ENCODE assay signal across 10 mouse cellular contexts in the genomic region with DNA sequence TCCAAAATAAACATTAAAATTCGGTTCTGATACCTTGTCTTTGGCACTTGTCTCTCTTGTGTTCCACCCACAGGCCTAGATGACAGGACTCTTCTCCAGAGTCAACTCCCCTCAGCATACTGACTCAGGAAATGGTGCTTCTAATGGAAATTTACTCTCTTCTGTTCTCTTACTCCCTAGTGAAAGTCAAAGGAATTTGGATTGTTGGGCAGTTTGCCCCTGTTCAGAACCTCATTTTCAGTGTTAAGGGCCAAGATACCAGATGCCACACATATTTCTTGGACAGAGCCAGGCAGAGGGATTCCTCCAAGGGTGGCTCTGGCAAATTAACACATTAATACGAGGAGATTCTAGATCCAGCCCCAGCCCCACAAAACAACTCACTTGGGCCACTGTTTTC. TPM values are rescaled to one million over a fixed set of nuclear protein-coding genes. Genes with fewer than 3 reads are reported as not detected.
DNase-seq lines count a peak whose midpoint lies in the region; ATAC-seq lines count a peak whose summit lies in the region.
"Had no signal": no experiment of that assay in that cellular context is flagged by ENCODE, and none has a peak within 500 bp of the region (broad histone marks: within the 10 kb centered on the region; RNA-seq: fewer than 3 reads in every experiment).

No protein-coding gene starts in this region.

- 78% methylated on average over 2 of the region's 2 CpGs for WGBS in hindbrain, embryonic 16.5 days
- 77% methylated on average over 2 of the region's 2 CpGs for WGBS in hindbrain, embryonic 14.5 days
- 88% methylated on average over 2 of the region's 2 CpGs for whole genome bisulfite sequencing in forebrain, embryonic 13.5 days

- intact Hi-C loops in heart, postnatal 10 days (cut with DNase I), result no loop called here

- H3K27ac ChIP-seq in hindbrain, embryonic 16.5 days (ENCODE audit: low read depth, low read length), result no peak overlapping the region
- H3K27ac ChIP-seq in hindbrain, embryonic 14.5 days, result no peak overlapping the region
- no peak overlapping the region for H3K27ac ChIP-seq in forebrain, embryonic 13.5 days

- no peak overlapping the region for H3K9ac ChIP-seq in hindbrain, embryonic 16.5 days (ENCODE audit: low read depth, low read length)
- no peak overlapping the region for H3K9ac ChIP-seq in hindbrain, embryonic 14.5 days
- no peak overlapping the region for H3K9ac ChIP-seq in forebrain, embryonic 13.5 days

- H3K4me3 ChIP-seq in hindbrain, embryonic 16.5 days (ENCODE audit: low read length), result no peak overlapping the region
- no peak overlapping the region for H3K4me3 ChIP-seq in hindbrain, embryonic 14.5 days (replicated peaks; ENCODE audit: low read length)
- no peak overlapping the region for H3K4me3 ChIP-seq in forebrain, embryonic 13.5 days

- peak; percentile 40; the same call in 1 of the 2 replicates for ATAC-seq in hindbrain, embryonic 16.5 days
- ATAC-seq in hindbrain, embryonic 14.5 days (ENCODE audit: low FRiP score), result no peak
- no peak for ATAC-seq in inflammation-experienced regulatory T-cells, adult 6 months
- no peak for ATAC-seq in forebrain, embryonic 13.5 days

- no peaks in the 10 kb centered on the region for H3K9me3 ChIP-seq in hindbrain, embryonic 16.5 days (ENCODE audit: control insufficient read depth, low read length)
- no peaks in the 10 kb centered on the region for H3K9me3 ChIP-seq in hindbrain, embryonic 14.5 days (ENCODE audit: control insufficient read depth, low read length)
- H3K9me3 ChIP-seq in forebrain, embryonic 13.5 days (replicated peaks), result no peaks in the 10 kb centered on the region

- no peaks in the 10 kb centered on the region for H3K36me3 ChIP-seq in hindbrain, embryonic 16.5 days (ENCODE audit: control insufficient read depth, insufficient read depth, low read length)
- H3K36me3 ChIP-seq in hindbrain, embryonic 14.5 days (replicated peaks; ENCODE audit: control insufficient read depth, insufficient read depth), result no peaks in the 10 kb centered on the region
- no peaks in the 10 kb centered on the region for H3K36me3 ChIP-seq in forebrain, embryonic 13.5 days (ENCODE audit: poor library complexity, severe bottlenecking)
- H3K36me3 ChIP-seq: G1E had no signal

- H3K4me2 ChIP-seq in hindbrain, embryonic 16.5 days (ENCODE audit: low read length), result no peak overlapping the region
- no peak overlapping the region for H3K4me2 ChIP-seq in hindbrain, embryonic 14.5 days (replicated peaks)
- no peak overlapping the region for H3K4me2 ChIP-seq in forebrain, embryonic 13.5 days

- no peaks in the 10 kb centered on the region for H3K4me1 ChIP-seq in hindbrain, embryonic 16.5 days (ENCODE audit: control insufficient read depth, insufficient read depth, low read depth, low read length)
- H3K4me1 ChIP-seq in hindbrain, embryonic 14.5 days (replicated peaks; ENCODE audit: control insufficient read depth, insufficient read depth, low read length), result no peaks in the 10 kb centered on the region
- no peaks in the 10 kb centered on the region; the same call in 1 of the 2 replicates for H3K4me1 ChIP-seq in forebrain, embryonic 13.5 days

- H3K27me3 ChIP-seq in hindbrain, embryonic 16.5 days (replicated peaks; ENCODE audit: control insufficient read depth, insufficient read depth, low read length), result no peaks in the 10 kb centered on the region
- H3K27me3 ChIP-seq in hindbrain, embryonic 14.5 days (ENCODE audit: control insufficient read depth, insufficient read depth, low read length), result no peaks in the 10 kb centered on the region
- H3K27me3 ChIP-seq in forebrain, embryonic 13.5 days, result no peaks in the 10 kb centered on the region

- no peak for DNase-seq in hindbrain, embryonic 14.5 days (ENCODE audit: low spot score)
- peak; percentile 10 for DNase-seq in ES-CJ7 (ENCODE audit: low read depth, low spot score)
- peak; percentile 51 for DNase-seq in cerebellum, adult 11-12 months
- peak; percentile 32 to 34 for DNase-seq in heart, postnatal 10 days
- no peak for DNase-seq in right cerebral cortex, postnatal 36 days (ENCODE audit: low spot score in 2 of 2)
- DNase-seq: liver had no signal

RNA-seq across cellular contexts. Expression of gene Mpdz, which starts 12.9 kb away (rescaled TPM):
- 11.7 and 13.7 TPM in 2 replicates for polyA plus RNA-seq in hindbrain, embryonic 16.5 days (2015; fragmentation: Nextera tagmentation; extraction: Ambion mirVana)
- polyA plus RNA-seq in hindbrain, embryonic 14.5 days (2014; fragmentation: Nextera tagmentation; extraction: Ambion mirVana), result 15.1 and 16.2 TPM in 2 replicates
- total RNA-seq in heart, postnatal 10 days (2021), result 10 to 100 TPM; 40.4 to 46.7 TPM
- under 1 TPM in 1 of 3 experiments, not detected in 2; 0.90 TPM for polyA plus RNA-seq in inflammation-experienced regulatory T-cells, adult 6 months (2017; shearing (Covaris generic))
- polyA plus RNA-seq in forebrain, embryonic 13.5 days (2015; fragmentation: Nextera tagmentation; extraction: Ambion mirVana), result 26.0 and 36.3 TPM in 2 replicates
- polyA plus RNA-seq: G1E had no signal

Comparison
In these comparisons a context has a peak if more than half of its experiments do, and no peak if none do; other contexts are left out.
1. DNase-seq: peak in ES-CJ7 (single experiment), cerebellum, adult 11-12 months (single experiment) and heart, postnatal 10 days (2 of 2); none in hindbrain, embryonic 14.5 days (single experiment) and right cerebral cortex, postnatal 36 days (0 of 2).